Mouse (Mus musculus) layer of hippocampus, adult 2 months (tissue): ENCODE data around the gene Ftsj1. TPM values are rescaled to one million over a fixed set of nuclear protein-coding genes. Genes with fewer than 3 reads are reported as not detected.

Source experiments
- DNase-seq, 2 experiments: peaks; one replicate each; pipeline ENCODE4 v3.0.0; 2022; ENCODE audit warnings: low spot score in 2 of 2
- H3K27ac ChIP-seq: fragments of 200-600 bp; 2 replicates; pipeline ENCODE4 v1.8.1; 2022
- H3K4me3 ChIP-seq: fragments of 200-600 bp; 2 replicates; pipeline ENCODE4 v1.8.1; 2022; ENCODE audit warnings: mild to moderate bottlenecking
- CTCF ChIP-seq: fragments of 200-600 bp; conservative IDR thresholded peaks from 2 replicates; pipeline ENCODE4 v1.8.1; 2022; ENCODE audit warnings: antibody characterized with exemption, mild to moderate bottlenecking, moderate library complexity
- long read RNA-seq, 2 experiments: library from polyadenylated mRNA; stranded (forward); transcript quantifications; one replicate each; pipeline ENCODE4 v2.0.0; 2021; ENCODE audit warnings: borderline mapping rate in 2 of 2
- total RNA-seq, 2 experiments: library from RNA; stranded (reverse); gene quantifications; 2 replicates each; pipeline ENCODE4 v1.2.3; 2021

Gene Ftsj1
- total RNA-seq = 10 to 100 TPM; 24.2 to 27.0 TPM
- long read RNA-seq, experiment 1, transcript Ftsj1-203 (13 exons, 1,656 nt) = major isoform, 11 of 16 reads
- long read RNA-seq, experiment 1, partial matches to known transcripts = 1 of 16 reads
- long read RNA-seq, experiment 1, other reads (novel, unspliced or antisense) = 0 of 16 reads
- long read RNA-seq, experiment 2, transcript Ftsj1-201 (13 exons, 3,425 nt) = minor isoform, 7 of 32 reads
- long read RNA-seq, experiment 2, transcript Ftsj1-203 (13 exons, 1,656 nt) = major isoform, 20 of 32 reads
- long read RNA-seq, experiment 2, partial matches to known transcripts = 2 of 32 reads
- long read RNA-seq, experiment 2, other reads (novel, unspliced or antisense) = 3 of 32 reads

DNA sequence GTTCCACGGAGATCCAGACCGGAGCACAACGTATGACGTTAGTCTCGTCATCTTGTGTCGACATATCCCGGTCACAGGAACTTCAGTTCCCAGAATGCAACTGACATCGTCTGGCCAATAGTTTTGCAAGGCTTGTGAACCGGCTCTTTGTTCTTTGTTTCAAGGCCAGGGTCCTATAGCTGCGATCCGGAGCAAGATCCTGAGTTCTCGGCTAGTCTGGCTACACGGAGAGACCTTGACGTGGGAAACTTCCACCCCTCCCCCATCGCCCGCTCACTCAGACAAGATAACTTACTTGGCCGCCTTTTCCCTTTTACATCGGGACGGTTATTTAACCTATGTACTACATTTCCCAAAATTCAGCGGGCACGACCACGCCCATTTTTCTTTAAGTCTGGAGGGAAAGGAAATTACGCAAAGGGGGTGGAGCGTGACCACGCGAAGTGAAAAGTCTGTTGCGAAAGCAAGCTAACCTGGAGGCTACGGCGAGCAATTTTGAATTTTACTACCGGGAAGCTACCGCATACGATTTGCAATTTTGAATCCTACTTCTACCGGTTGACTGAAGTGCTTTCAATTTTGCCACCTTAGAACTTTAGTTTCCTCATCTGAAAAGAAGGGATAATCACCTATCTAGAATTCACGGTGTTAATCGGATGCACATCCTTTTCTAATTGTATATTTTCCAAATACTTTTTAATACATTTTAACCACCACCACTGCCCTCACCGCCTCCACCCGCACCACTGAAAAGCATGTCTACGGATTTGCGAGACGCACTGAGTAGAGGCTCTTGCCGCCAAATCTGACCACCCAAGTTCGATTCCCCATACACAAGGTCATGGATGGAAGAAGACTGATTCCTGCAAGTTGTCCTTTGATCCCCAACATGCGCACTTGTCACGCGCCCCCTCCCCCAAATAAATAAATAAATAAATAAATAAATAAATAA is at the start of gene Ftsj1:
TSS of gene Ftsj1 (minus strand) at position 73 of the 952 bp plus-strand sequence.
- DNase-seq = peak; percentile 68 to 83
- peak within 1 kb of the TSS; percentile 73 for H3K4me3 ChIP-seq
- peak within 1 kb of the TSS; percentile 94 for H3K27ac ChIP-seq
- no peak for TF ChIP-seq CTCF

DNA sequence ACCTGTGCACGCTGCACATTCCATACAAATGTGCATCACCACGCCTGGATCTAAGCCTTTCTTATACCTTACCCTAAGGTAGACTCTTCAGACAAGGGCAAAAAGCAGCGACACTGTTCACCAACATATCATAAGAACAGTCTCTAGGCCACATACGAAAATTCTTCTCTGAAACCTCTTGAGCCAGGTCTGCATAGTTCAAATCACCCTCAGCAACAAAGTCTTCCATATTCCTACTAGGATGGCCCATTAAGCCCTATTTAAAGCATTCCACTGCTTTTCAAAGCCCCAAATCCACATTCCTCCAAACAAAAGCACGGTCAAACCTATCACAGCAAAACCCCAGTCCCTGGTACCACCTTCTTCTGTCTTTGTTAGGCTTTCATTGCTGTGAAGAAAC is 36.4 kb upstream of the Ftsj1 start:
- TF ChIP-seq CTCF = no peak
- no peak for DNase-seq
- Histone ChIP-seq H3K4me3 (no peak overlapping the region), H3K27ac (no peak overlapping the region)

DNA sequence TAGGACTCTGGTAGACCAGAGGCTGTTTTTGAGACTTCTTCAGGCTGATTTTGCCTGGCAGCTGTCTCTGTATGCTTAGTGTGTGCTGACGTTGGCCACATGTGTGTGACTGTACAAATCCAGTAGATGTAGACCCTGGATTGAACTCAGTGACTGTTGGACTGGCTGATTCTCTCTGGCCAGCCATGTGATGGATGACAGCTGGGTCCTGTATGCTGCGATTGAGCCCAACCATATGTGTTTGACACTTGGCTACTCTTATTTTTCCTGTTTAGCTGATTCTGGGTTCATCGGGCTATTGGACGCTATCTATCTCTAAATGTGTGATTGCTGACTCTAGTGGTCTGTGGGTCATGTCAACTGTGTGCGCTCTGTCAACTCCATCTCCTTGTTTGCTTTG is 21.9 kb upstream of the Ftsj1 start:
- no peak for TF ChIP-seq CTCF

GRCm38 (mm10) chrX:8272000-8272399 is 19.8 kb upstream of the Ftsj1 start:
- TF ChIP-seq CTCF = no peak
- H3K4me3 ChIP-seq = peak overlapping the region; percentile 29; the same call in 1 of the 2 replicates
- no peak for DNase-seq
- no peak overlapping the region for H3K27ac ChIP-seq

More for the DNA sequence above, 21.9 kb upstream of the Ftsj1 start:
- H3K27ac ChIP-seq = no peak overlapping the region
- H3K4me3 ChIP-seq = no peak overlapping the region
- no peak for DNase-seq

GRCm38 (mm10) chrX:8271083-8271820 is 19.0 kb upstream of the Ftsj1 start, which contains the start of gene Slc38a5:
Gene Slc38a5, plus strand, starts transcription at chrX:8271133.
- DNase-seq = no peak
- Histone ChIP-seq H3K4me3 (peak within 1 kb of the TSS; percentile 29; the same call in 1 of the 2 replicates), H3K27ac (no peak within 1 kb of the TSS)
- TF ChIP-seq CTCF = no peak

- no peak for TF ChIP-seq CTCF
- H3K27ac ChIP-seq = no peak overlapping the region
- no peak for DNase-seq
- H3K4me3 ChIP-seq = no peak overlapping the region
Measured at GRCm38 (mm10) chrX:8264222-8264621, 12.0 kb upstream of the Ftsj1 start.

- DNase-seq = no peak
- no peak overlapping the region for H3K4me3 ChIP-seq
- H3K27ac ChIP-seq = no peak overlapping the region
- no peak for TF ChIP-seq CTCF
Measured at GRCm38 (mm10) chrX:8263156-8263804, 11.1 kb upstream of the Ftsj1 start.

DNA sequence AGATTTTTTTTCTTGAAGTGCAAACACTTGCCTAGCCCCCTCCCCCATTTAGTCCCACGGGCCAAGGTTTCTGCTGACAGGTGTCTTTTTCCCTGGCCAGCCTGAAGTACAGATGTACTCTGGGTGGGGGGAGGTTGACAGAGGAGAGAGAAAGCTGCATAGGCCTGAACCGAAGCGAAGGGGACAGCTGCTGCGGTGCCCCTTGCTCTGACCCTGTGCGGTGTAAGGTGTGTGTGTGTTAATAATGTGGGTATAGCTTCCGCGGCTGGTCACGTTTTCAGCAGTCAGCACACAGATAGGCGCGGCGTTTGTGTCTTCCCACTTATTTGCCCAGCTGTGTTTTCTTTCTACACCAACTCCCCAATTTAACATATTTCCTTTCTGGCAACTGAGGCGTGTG is 7.3 kb upstream of the Ftsj1 start:
- Histone ChIP-seq H3K4me3 (no peak overlapping the region), H3K27ac (peak overlapping the region; percentile 32; the same call in 1 of the 2 replicates)
- DNase-seq = no peak
- no peak for TF ChIP-seq CTCF

- Histone ChIP-seq H3K4me3 (no peak overlapping the region), H3K27ac (no peak overlapping the region)
- peak; percentile 24; the same call in 1 of the 2 replicates for TF ChIP-seq CTCF
- DNase-seq = no peak
Measured at GRCm38 (mm10) chrX:8255807-8256206, 3.6 kb upstream of the Ftsj1 start.

DNA sequence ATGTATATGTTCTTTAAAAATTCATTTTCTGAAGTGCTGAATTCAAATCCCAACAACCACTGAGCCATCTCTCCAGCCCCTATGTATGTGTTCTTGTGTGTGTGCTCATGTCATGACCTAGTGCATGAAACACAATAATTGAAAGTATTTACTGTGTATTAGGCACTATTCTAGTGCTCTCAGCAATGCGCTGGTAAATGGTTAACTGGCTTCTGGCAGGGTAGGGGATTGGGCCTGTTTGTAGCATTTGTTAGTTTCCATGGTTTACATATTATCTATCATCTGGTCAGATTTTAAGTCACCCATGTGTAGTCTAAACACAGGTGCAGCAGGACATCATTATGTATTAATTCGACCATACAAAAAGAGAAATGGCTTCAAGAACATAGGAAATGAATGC is 1.5 kb upstream of the Ftsj1 start:
- TF ChIP-seq CTCF = no peak
- Histone ChIP-seq H3K27ac (no peak overlapping the region), H3K4me3 (no peak overlapping the region)
- no peak for DNase-seq

DNA sequence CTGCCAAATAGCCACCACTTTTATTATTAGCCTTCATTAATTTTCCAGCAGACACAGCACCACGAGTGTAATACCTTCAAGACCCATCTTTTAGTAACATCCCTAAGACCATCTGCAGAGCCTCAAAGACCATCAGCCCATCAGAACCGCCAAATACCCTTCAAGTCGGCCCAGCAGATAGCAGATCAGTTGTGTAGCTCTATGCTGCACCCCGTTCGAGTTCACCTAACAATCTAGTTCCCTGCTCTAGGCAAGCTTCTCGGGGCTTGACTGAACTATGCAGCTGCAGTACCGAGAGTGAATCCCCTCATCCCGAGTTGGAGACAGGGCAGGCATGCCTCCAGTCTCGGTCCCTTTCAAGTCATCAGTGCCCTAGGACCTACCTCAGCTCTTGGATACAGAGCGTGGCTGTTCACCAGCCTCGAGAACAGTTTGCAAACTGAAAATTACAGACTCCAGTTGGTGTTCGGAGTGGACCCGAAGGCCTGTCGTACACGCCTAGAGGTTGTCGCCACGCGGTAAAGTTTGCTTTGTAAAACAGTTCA is 345 bp downstream of the Ftsj1 start:
- no peak for DNase-seq
- Histone ChIP-seq H3K27ac (peak overlapping the region; percentile 94), H3K4me3 (peak overlapping the region; percentile 73)
- no peak for TF ChIP-seq CTCF

GRCm38 (mm10) chrX:8248542-8249120 is 3.6 kb downstream of the Ftsj1 start:
- no peak for TF ChIP-seq CTCF
- H3K4me3 ChIP-seq = no peak overlapping the region

More at GRCm38 (mm10) chrX:8248542-8249120, 3.6 kb downstream of the Ftsj1 start:
- no peak overlapping the region for H3K27ac ChIP-seq
- no peak for DNase-seq
